8 mouse cellular contexts compared by ENCODE assay signal in genomic region chr17:71183657-71184261, GRCm38 (mm10). TPM values are rescaled to one million over a fixed set of nuclear protein-coding genes. Genes with fewer than 3 reads are reported as not detected.
DNase-seq lines count a peak whose midpoint lies in the region; ATAC-seq and TF ChIP-seq lines count a peak whose summit lies in the region.

No protein-coding gene starts in this region.

- H3K27ac ChIP-seq in layer of hippocampus, adult 2 months: peak overlapping the region; percentile 91
- H3K27ac ChIP-seq in ES-Bruce4 (ENCODE audit: insufficient read depth, low read length): no peak overlapping the region
- H3K27ac ChIP-seq in bone marrow macrophage, adult 2 months (ENCODE audit: insufficient read depth, low read depth, low read length): peak overlapping the region; percentile 50
- H3K27ac ChIP-seq in hindbrain, embryonic 10.5 days: peak overlapping the region; percentile 98
- peak overlapping the region; percentile 79 for H3K27ac ChIP-seq in liver, embryonic 14.5 days
- H3K27ac ChIP-seq in stomach, embryonic 15.5 days: peak overlapping the region; percentile 88

- peak in 1 of 2 experiments; percentile 13 for DNase-seq in layer of hippocampus, adult 2 months (ENCODE audit: low spot score in 2 of 2)
- no peak for DNase-seq in layer of hippocampus, adult 8-10 months (ENCODE audit: low spot score in 2 of 2)
- DNase-seq in hindbrain, embryonic 10.5 days (ENCODE audit: low spot score): peak; percentile 60
- no peak for DNase-seq in liver, embryonic 14.5 days (ENCODE audit: low read depth in 3 of 3, low spot score in 3 of 3)
- no peak for DNase-seq in adrenal gland, adult 2 months

- no peak for ATAC-seq in liver, embryonic 14.5 days (ENCODE audit: insufficient read depth)
- ATAC-seq in stomach, embryonic 15.5 days (ENCODE audit: insufficient read depth, low FRiP score, low read depth): peak; percentile 11; the same call in 1 of the 2 replicates

- H3K9me3 ChIP-seq in ES-Bruce4 (replicated peaks; ENCODE audit: control insufficient read depth, insufficient read depth, low read length, poor library complexity, severe bottlenecking): no peaks in the 10 kb centered on the region
- no peaks in the 10 kb centered on the region for H3K9me3 ChIP-seq in hindbrain, embryonic 10.5 days
- no peaks in the 10 kb centered on the region for H3K9me3 ChIP-seq in liver, embryonic 14.5 days (ENCODE audit: control insufficient read depth, low read length)
- no peaks in the 10 kb centered on the region for H3K9me3 ChIP-seq in stomach, embryonic 15.5 days

- peak overlapping the region; percentile 95 for H3K4me2 ChIP-seq in liver, embryonic 14.5 days (ENCODE audit: low read depth)
- peak overlapping the region; percentile 67 for H3K4me2 ChIP-seq in stomach, embryonic 15.5 days

- no peak for TF ChIP-seq POLR2A in ES-Bruce4 (IDR thresholded peaks at IDR 0.05; ENCODE audit: insufficient read depth, low read length)
- no peak for TF ChIP-seq POLR2A in bone marrow macrophage, adult 2 months (IDR thresholded peaks at IDR 0.05; ENCODE audit: borderline replicate concordance, low read depth, low read length)

- TF ChIP-seq CTCF in layer of hippocampus, adult 2 months (conservative IDR thresholded peaks at IDR 0.05): no peak; the same call in 1 of the 2 replicates
- no peak for TF ChIP-seq CTCF in ES-Bruce4 (IDR thresholded peaks at IDR 0.05; ENCODE audit: low read depth, low read length)
- TF ChIP-seq CTCF in bone marrow macrophage, adult 2 months (IDR thresholded peaks at IDR 0.05; ENCODE audit: low read depth, low read length): no peak
- no peak for TF ChIP-seq CTCF in liver, embryonic 14.5 days (IDR thresholded peaks at IDR 0.05; ENCODE audit: low read depth)

- no peaks in the 10 kb centered on the region for H3K36me3 ChIP-seq in ES-Bruce4 (ENCODE audit: control insufficient read depth, insufficient read depth, low read length, poor library complexity, severe bottlenecking)
- H3K36me3 ChIP-seq in hindbrain, embryonic 10.5 days: no peaks in the 10 kb centered on the region
- no peaks in the 10 kb centered on the region for H3K36me3 ChIP-seq in liver, embryonic 14.5 days (replicated peaks; ENCODE audit: control insufficient read depth, insufficient read depth, low read depth)
- no peaks in the 10 kb centered on the region for H3K36me3 ChIP-seq in stomach, embryonic 15.5 days

- no peak for TF ChIP-seq EP300 in ES-Bruce4 (IDR thresholded peaks at IDR 0.05; ENCODE audit: insufficient read depth, low read depth, low read length)
- TF ChIP-seq EP300 in liver, embryonic 14.5 days (IDR thresholded peaks at IDR 0.05; ENCODE audit: low read depth): peak; percentile 20; the same call in 1 of the 2 replicates

- no peaks in the 10 kb centered on the region; the same call in 1 of the 2 replicates for H3K27me3 ChIP-seq in ES-Bruce4 (ENCODE audit: control insufficient read depth, insufficient read depth, low read length, poor library complexity, severe bottlenecking)
- H3K27me3 ChIP-seq in hindbrain, embryonic 10.5 days (ENCODE audit: insufficient read depth, poor library complexity, severe bottlenecking): peaks cover 16% of the 10 kb centered on the region
- no peaks in the 10 kb centered on the region for H3K27me3 ChIP-seq in liver, embryonic 14.5 days (ENCODE audit: control insufficient read depth, insufficient read depth, low read length)
- no peaks in the 10 kb centered on the region for H3K27me3 ChIP-seq in stomach, embryonic 15.5 days (replicated peaks)

- H3K9ac ChIP-seq in ES-Bruce4 (ENCODE audit: low read depth, poor library complexity, severe bottlenecking): peak overlapping the region; percentile 95
- peak overlapping the region; percentile 87 for H3K9ac ChIP-seq in liver, embryonic 14.5 days (replicated peaks)
- peak overlapping the region; percentile 83 for H3K9ac ChIP-seq in stomach, embryonic 15.5 days

- no peaks in the 10 kb centered on the region for H3K4me1 ChIP-seq in ES-Bruce4 (ENCODE audit: control insufficient read depth, insufficient read depth, low read length)
- H3K4me1 ChIP-seq in bone marrow macrophage, adult 2 months (ENCODE audit: control insufficient read depth, insufficient read depth, low read length): peaks cover 40% of the 10 kb centered on the region
- H3K4me1 ChIP-seq in hindbrain, embryonic 10.5 days (replicated peaks): peaks cover 30% of the 10 kb centered on the region
- H3K4me1 ChIP-seq in liver, embryonic 14.5 days (replicated peaks; ENCODE audit: control insufficient read depth in 2 of 2, insufficient read depth in 2 of 2, low read length in 1 of 2): peaks cover 35 to 43% of the 10 kb centered on the region in 2 experiments
- H3K4me1 ChIP-seq in stomach, embryonic 15.5 days: peaks cover 21% of the 10 kb centered on the region

- peak overlapping the region; percentile 72 for H3K4me3 ChIP-seq in layer of hippocampus, adult 2 months
- peak overlapping the region; percentile 63 for H3K4me3 ChIP-seq in ES-Bruce4 (ENCODE audit: low read depth, low read length)
- peak overlapping the region; percentile 64 for H3K4me3 ChIP-seq in bone marrow macrophage, adult 2 months (ENCODE audit: insufficient read depth, low read length)
- H3K4me3 ChIP-seq in hindbrain, embryonic 10.5 days: peak overlapping the region; percentile 82
- peak overlapping the region; percentile 76 to 91 for H3K4me3 ChIP-seq in liver, embryonic 14.5 days (ENCODE audit: insufficient read depth in 1 of 2, low read depth in 2 of 2, low read length in 2 of 2)
- H3K4me3 ChIP-seq in stomach, embryonic 15.5 days (replicated peaks): peak overlapping the region; percentile 88

- WGBS in hindbrain, embryonic 10.5 days: under 1% methylated on average over 79 of the region's 79 CpGs
- WGBS in liver, embryonic 14.5 days (ENCODE audit: insufficient replicate concordance): under 1% methylated on average over 62 of the region's 79 CpGs
- WGBS in stomach, embryonic 15.5 days: under 1% methylated on average over 57 of the region's 79 CpGs

RNA-seq across cellular contexts. Expression of gene Lpin2, which starts 1.4 kb away (rescaled TPM):
- 100 to 1,000 TPM in 1 of 2 experiments, 10 to 100 TPM in 1; 95.8 to 109 TPM for total RNA-seq in layer of hippocampus, adult 2 months (2021)
- total RNA-seq in layer of hippocampus, adult 8-10 months (2022): 100 to 1,000 TPM in 2 of 4 experiments, 10 to 100 TPM in 2; 87.1 to 123 (median 105) TPM
- 15.8 and 19.2 TPM in 2 replicates for polyA plus RNA-seq in ES-Bruce4 (2011; ENCODE audit: insufficient read depth, insufficient read length, low read depth, missing spikeins)
- polyA plus RNA-seq in bone marrow macrophage, adult 2 months (2012; ENCODE audit: insufficient read depth, insufficient read length, missing spikeins): 122 and 133 TPM in 2 replicates
- 31.1 and 33.9 TPM in 2 replicates for polyA plus RNA-seq in hindbrain, embryonic 10.5 days (2016; fragmentation: Nextera tagmentation; extraction: Ambion mirVana)
- 19.5 and 28.6 TPM in 2 replicates for polyA plus RNA-seq in liver, embryonic 14.5 days (2012; rRNA removed)
- polyA plus RNA-seq in liver, embryonic 14.5 days (2014; fragmentation: Nextera tagmentation; extraction: Ambion mirVana): 31.1 and 31.6 TPM in 2 replicates
- 27.3 and 31.5 TPM in 2 replicates for polyA plus RNA-seq in stomach, embryonic 15.5 days (2015; fragmentation: Nextera tagmentation; extraction: Ambion mirVana)
- total RNA-seq in adrenal gland, adult 2 months (2021): 10 to 100 TPM; 38.1 to 43.0 TPM
- polyA plus RNA-seq in adrenal gland, adult 2 months (2012; rRNA removed): 7.0 and 8.2 TPM in 2 replicates
